Mouse (Mus musculus) embryonic facial prominence, embryonic 14.5 days (tissue): ENCODE measurements around the gene Prss35. TPM values are rescaled to one million over a fixed set of nuclear protein-coding genes. Genes with fewer than 3 reads are reported as not detected.

ENCODE experiments used
- ATAC-seq: fragments of 200-750 bp; cut with Nextera tagmentation; 2 replicates; pipeline ENCODE4 v1.8.0; 2017; ENCODE audit warnings: low read depth, moderate number of reproducible peaks, moderate TSS enrichment
- DNase-seq: peaks from one replicate; pipeline ENCODE4 v3.0.0-alpha.2; 2015; ENCODE audit warnings: low spot score
- H3K27ac ChIP-seq: fragments of 300-500 bp; sonication (generic); replicated peaks from 2 replicates; pipeline ENCODE4 v1.5.1; 2014; ENCODE audit warnings: low read depth, mild to moderate bottlenecking, low read length, moderate library complexity
- H3K27me3 ChIP-seq: fragments of 300-500 bp; sonication (generic); replicated peaks from 2 replicates; pipeline ENCODE4 v1.6.1; 2014; ENCODE audit warnings: low read length; ENCODE audit not compliant: control insufficient read depth, insufficient read depth
- H3K36me3 ChIP-seq: fragments of 300-500 bp; sonication (generic); 2 replicates; pipeline ENCODE4 v1.6.1; 2014; ENCODE audit warnings: low read length, mixed read lengths; ENCODE audit not compliant: control insufficient read depth, insufficient read depth
- H3K4me1 ChIP-seq: fragments of 300-500 bp; sonication (generic); 2 replicates; pipeline ENCODE4 v1.6.1; 2014; ENCODE audit warnings: antibody characterized with exemption, low read length; ENCODE audit not compliant: control insufficient read depth, insufficient read depth
- H3K4me2 ChIP-seq: fragments of 300-500 bp; sonication (generic); 2 replicates; pipeline ENCODE4 v1.6.1; 2014; ENCODE audit warnings: low read depth, mild to moderate bottlenecking, low read length, moderate library complexity, mixed read lengths
- H3K4me3 ChIP-seq: fragments of 300-500 bp; sonication (generic); 2 replicates; pipeline ENCODE4 v1.5.1; 2014; ENCODE audit warnings: low read depth, mild to moderate bottlenecking, low read length
- H3K9ac ChIP-seq: fragments of 300-500 bp; sonication (generic); 2 replicates; pipeline ENCODE4 v1.6.1; 2014; ENCODE audit warnings: low read depth, mild to moderate bottlenecking, low read length, moderate library complexity, mixed read lengths
- H3K9me3 ChIP-seq: fragments of 300-500 bp; sonication (generic); 2 replicates; pipeline ENCODE4 v1.6.1; 2016; ENCODE audit warnings: low read length; ENCODE audit not compliant: control insufficient read depth
- WGBS: fragments of 180-500 bp; shearing (Covaris S2); extraction: QIAGEN DNeasy Blood & Tissue Kit; methylation state at CpG from one replicate; pipeline ENCODE4 v1.1.7; 2014; 5-methylcytosine and 5-hydroxymethylcytosine counted together
- polyA plus RNA-seq: library from polyadenylated mRNA; unstranded; fragments of >200 nt; fragmentation: Nextera tagmentation; extraction: Ambion mirVana; gene quantifications from 2 replicates; pipeline ENCODE4 v1.2.1, GENCODE M21; 2014

The Prss35 gene
- polyA plus RNA-seq, 1 experiment from 2014 or later, result 65.4 TPM

DNA sequence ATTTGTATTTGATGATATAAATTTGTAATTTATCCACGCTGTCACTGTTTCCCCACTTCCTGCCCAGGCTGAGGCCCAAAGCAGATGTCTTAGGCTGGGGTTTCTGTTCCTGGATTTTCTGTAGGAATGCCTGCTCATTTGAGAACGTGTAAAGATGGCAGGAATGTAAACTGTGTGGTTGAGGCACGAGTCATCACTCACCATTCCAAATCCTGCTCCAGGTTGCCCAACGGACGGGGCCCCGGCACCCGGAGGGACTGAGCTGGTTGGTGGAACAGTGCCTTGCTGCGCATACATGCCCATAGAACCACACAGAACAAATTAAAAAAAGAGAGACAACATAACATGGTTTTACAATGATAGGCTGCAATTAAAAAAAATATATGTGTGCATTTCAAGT is 30.5 kb downstream of the Prss35 start:
- H3K36me3 ChIP-seq, result no peaks in the 10 kb centered on the region
- no peak overlapping the region for H3K27ac ChIP-seq
- H3K4me3 ChIP-seq, result no peak overlapping the region
- no peaks in the 10 kb centered on the region for H3K9me3 ChIP-seq
- ATAC-seq (no peak), DNase-seq (no peak)
- no peaks in the 10 kb centered on the region for H3K4me1 ChIP-seq
- no peak overlapping the region for H3K9ac ChIP-seq
- 66% methylated on average over 8 of the region's 8 CpGs for WGBS
- no peaks in the 10 kb centered on the region for H3K27me3 ChIP-seq
- H3K4me2 ChIP-seq, result no peak overlapping the region

DNA sequence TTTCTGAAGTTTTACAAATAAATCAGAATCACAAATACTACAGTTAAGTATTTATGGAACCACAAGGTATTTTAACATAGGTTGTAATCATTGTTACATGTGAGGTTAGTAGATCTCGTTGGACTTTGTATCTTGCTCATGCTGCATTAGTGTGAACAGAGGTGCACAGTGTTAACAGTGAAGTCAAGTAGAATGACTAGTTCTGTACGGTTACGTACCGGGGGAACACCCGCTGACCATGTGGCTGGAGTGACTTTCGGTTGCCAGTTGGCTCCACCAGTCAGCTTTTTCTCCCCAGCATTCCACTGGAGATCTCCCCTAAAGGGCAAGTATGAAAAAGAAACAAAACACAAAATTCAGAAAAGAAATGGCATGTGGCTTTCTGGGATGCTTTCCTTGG is 31.9 kb downstream of the Prss35 start:
- 89% methylated on average over 6 of the region's 6 CpGs for WGBS
- no peaks in the 10 kb centered on the region for H3K27me3 ChIP-seq
- ATAC-seq, result no peak

GRCm38 (mm10) chr9:86777309-86777708 is 33.9 kb downstream of the Prss35 start:
- Histone ChIP-seq H3K4me2 (no peak overlapping the region), H3K4me3 (no peak overlapping the region), H3K36me3 (no peaks in the 10 kb centered on the region), H3K9me3 (no peaks in the 10 kb centered on the region), H3K27me3 (no peaks in the 10 kb centered on the region), H3K9ac (no peak overlapping the region), H3K4me1 (no peaks in the 10 kb centered on the region), H3K27ac (no peak overlapping the region)
- DNase-seq, result peak; percentile 55
- ATAC-seq, result peak; percentile 89
- 57% methylated on average over 7 of the region's 7 CpGs for WGBS

More for the DNA sequence above, 31.9 kb downstream of the Prss35 start:
- H3K9ac ChIP-seq, result no peak overlapping the region
- no peak overlapping the region for H3K27ac ChIP-seq
- H3K36me3 ChIP-seq, result no peaks in the 10 kb centered on the region
- DNase-seq, result no peak
- no peaks in the 10 kb centered on the region for H3K9me3 ChIP-seq
- no peak overlapping the region for H3K4me3 ChIP-seq
- no peaks in the 10 kb centered on the region for H3K4me1 ChIP-seq
- no peak overlapping the region for H3K4me2 ChIP-seq

DNA sequence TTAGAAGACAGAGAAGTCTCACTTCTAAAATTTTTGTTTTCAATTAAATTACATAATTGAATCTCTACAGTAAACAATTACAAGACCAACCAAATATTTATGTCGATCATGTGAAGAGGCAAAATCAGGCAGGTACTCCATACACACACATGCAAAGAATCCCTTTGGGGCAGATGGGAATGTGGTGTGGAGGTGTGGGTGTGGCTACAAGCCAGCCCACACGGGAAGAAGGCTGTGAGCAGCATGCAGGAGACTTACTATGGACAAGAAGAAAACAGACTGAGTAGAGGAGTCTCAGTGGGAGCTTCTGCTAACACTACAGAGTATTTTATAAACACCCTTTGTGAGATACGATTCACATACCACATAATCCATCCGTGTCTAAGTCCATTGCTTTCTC is 34.8 kb downstream of the Prss35 start:
- no peak overlapping the region for H3K27ac ChIP-seq
- no peaks in the 10 kb centered on the region for H3K4me1 ChIP-seq
- ATAC-seq, result no peak
- H3K27me3 ChIP-seq, result no peaks in the 10 kb centered on the region
- H3K9me3 ChIP-seq, result no peaks in the 10 kb centered on the region
- H3K4me2 ChIP-seq, result no peak overlapping the region
- DNase-seq, result no peak
- H3K4me3 ChIP-seq, result no peak overlapping the region
- 55% methylated on average over 4 of the region's 4 CpGs for WGBS
- H3K36me3 ChIP-seq, result no peaks in the 10 kb centered on the region
- H3K9ac ChIP-seq, result no peak overlapping the region

GRCm38 (mm10) chr9:86781426-86781825 is 38.0 kb downstream of the Prss35 start:
- 91% methylated on average over 4 of the region's 4 CpGs for WGBS
- no peak overlapping the region for H3K27ac ChIP-seq
- H3K4me3 ChIP-seq, result no peak overlapping the region
- no peak for DNase-seq
- ATAC-seq, result no peak
- no peaks in the 10 kb centered on the region for H3K36me3 ChIP-seq
- no peak overlapping the region for H3K9ac ChIP-seq
- H3K27me3 ChIP-seq, result no peaks in the 10 kb centered on the region; the same call in 1 of the 2 replicates
- H3K9me3 ChIP-seq, result no peaks in the 10 kb centered on the region
- no peak overlapping the region for H3K4me2 ChIP-seq
- no peaks in the 10 kb centered on the region for H3K4me1 ChIP-seq

GRCm38 (mm10) chr9:86782836-86783235 is 39.4 kb downstream of the Prss35 start:
- no peak for ATAC-seq
- Histone ChIP-seq H3K4me3 (no peak overlapping the region), H3K9ac (no peak overlapping the region), H3K27ac (no peak overlapping the region), H3K9me3 (no peaks in the 10 kb centered on the region), H3K36me3 (no peaks in the 10 kb centered on the region), H3K27me3 (no peaks in the 10 kb centered on the region; the same call in 1 of the 2 replicates), H3K4me1 (no peaks in the 10 kb centered on the region), H3K4me2 (no peak overlapping the region)
- 87% methylated on average over 2 of the region's 2 CpGs for WGBS
- no peak for DNase-seq

GRCm38 (mm10) chr9:86789186-86789585 is 45.7 kb downstream of the Prss35 start:
- 69% methylated on average over 6 of the region's 6 CpGs for WGBS
- DNase-seq, result peak; percentile 31

GRCm38 (mm10) chr9:86791927-86792326 is 48.5 kb downstream of the Prss35 start:
- Histone ChIP-seq H3K36me3 (no peaks in the 10 kb centered on the region), H3K4me1 (peaks cover 3% of the 10 kb centered on the region; the same call in 1 of the 2 replicates), H3K4me2 (no peak overlapping the region), H3K9ac (no peak overlapping the region), H3K27ac (no peak overlapping the region), H3K4me3 (no peak overlapping the region), H3K27me3 (no peaks in the 10 kb centered on the region), H3K9me3 (no peaks in the 10 kb centered on the region)
- DNase-seq, result no peak
- no peak for ATAC-seq
- 72% methylated on average over 7 of the region's 7 CpGs for WGBS

More at GRCm38 (mm10) chr9:86789186-86789585, 45.7 kb downstream of the Prss35 start:
- Histone ChIP-seq H3K4me1 (0 out of 2 replicates have a peak, but pooled peaks cover under 1% of the 10 kb centered on the region), H3K27ac (no peak overlapping the region), H3K27me3 (no peaks in the 10 kb centered on the region; the same call in 1 of the 2 replicates), H3K9me3 (no peaks in the 10 kb centered on the region), H3K4me3 (no peak overlapping the region), H3K36me3 (no peaks in the 10 kb centered on the region), H3K4me2 (no peak overlapping the region), H3K9ac (no peak overlapping the region)
- no peak for ATAC-seq

- no peaks in the 10 kb centered on the region for H3K9me3 ChIP-seq
- H3K36me3 ChIP-seq, result no peaks in the 10 kb centered on the region
- no peak overlapping the region for H3K27ac ChIP-seq
- no peak overlapping the region for H3K4me2 ChIP-seq
- DNase-seq, result peak; percentile 51
- WGBS, result 32% methylated on average over 3 of the region's 3 CpGs
- no peak overlapping the region for H3K4me3 ChIP-seq
- H3K4me1 ChIP-seq, result peaks cover 11% of the 10 kb centered on the region
- no peak overlapping the region for H3K9ac ChIP-seq
- 0 out of 2 replicates have a peak, but pooled peaks have one; percentile 50 for ATAC-seq
- 0 out of 2 replicates have a peak, but pooled peaks cover 3% of the 10 kb centered on the region for H3K27me3 ChIP-seq
Observed at GRCm38 (mm10) chr9:86795236-86795635, 51.8 kb downstream of the Prss35 start.
